Mouse (Mus musculus) ES-E14 (cell line): Measurements from ENCODE around the gene Acy3. TPM values are rescaled to one million over a fixed set of nuclear protein-coding genes. Genes with fewer than 3 reads are reported as not detected.
"Not testable (repeated sequence)": the region's sequence is repeated elsewhere in the genome, so short reads cannot be mapped to it uniquely, and the experiment has no call there.

Source experiments
- DNase-seq: peaks from one replicate; pipeline ENCODE4 v3.0.0-alpha.2; 2013; ENCODE audit warnings: low read depth, low spot score
- H3K27ac ChIP-seq: 2 replicates; pipeline ENCODE4 v1.5.1; 2012; ENCODE audit warnings: low read depth, mild to moderate bottlenecking, low read length, moderate library complexity, mixed read lengths; ENCODE audit not compliant: poor library complexity, insufficient read depth, severe bottlenecking
- H3K36me3 ChIP-seq: 2 replicates; pipeline ENCODE4 v1.6.1; 2012; ENCODE audit warnings: mild to moderate bottlenecking, low read length, moderate library complexity, mixed read lengths; ENCODE audit not compliant: control insufficient read depth, poor library complexity, insufficient read depth, severe bottlenecking
- H3K4me1 ChIP-seq, 2 experiments: fragments of 150-350 bp in 1 of 2; sonication (generic) in 1 of 2; 2 replicates each; pipeline ENCODE4 v1.6.1; 2012; ENCODE audit warnings: low read length in 2 of 2, mild to moderate bottlenecking in 1 of 2, mixed read lengths in 1 of 2; ENCODE audit not compliant: control insufficient read depth in 2 of 2, insufficient read depth in 2 of 2, poor library complexity in 1 of 2
- H3K4me3 ChIP-seq, 2 experiments: fragments of 150-350 bp in 1 of 2; sonication (generic) in 1 of 2; 2 replicates each; pipeline ENCODE4 v1.5.1; 2012; ENCODE audit warnings: low read length in 2 of 2, low read depth in 1 of 2, mild to moderate bottlenecking in 1 of 2, mixed read lengths in 1 of 2; ENCODE audit not compliant: insufficient read depth in 1 of 2, poor library complexity in 1 of 2, severe bottlenecking in 1 of 2
- H3K9ac ChIP-seq: 2 replicates; pipeline ENCODE4 v1.6.1; 2012; ENCODE audit warnings: low read depth, mild to moderate bottlenecking, low read length, mixed read lengths; ENCODE audit not compliant: poor library complexity, insufficient read depth, severe bottlenecking
- H3K9me3 ChIP-seq: fragments of 150-350 bp; sonication (generic); 2 replicates; pipeline ENCODE4 v1.6.1; 2012; ENCODE audit warnings: low read depth, mild to moderate bottlenecking, low read length; ENCODE audit not compliant: control insufficient read depth, insufficient read depth
- CHD2 ChIP-seq: IDR thresholded peaks from 2 replicates; pipeline ENCODE4 v1.6.1; 2014; ENCODE audit warnings: mild to moderate bottlenecking, low read depth, low read length, inconsistent platforms
- HCFC1 ChIP-seq: IDR thresholded peaks from 2 replicates; pipeline ENCODE4 v1.6.1; 2012; ENCODE audit warnings: low read length, inconsistent platforms, borderline replicate concordance; ENCODE audit not compliant: insufficient read depth
- MAFK ChIP-seq: IDR thresholded peaks from 2 replicates; pipeline ENCODE4 v1.6.1; 2014; ENCODE audit warnings: mild to moderate bottlenecking, low read depth, low read length, inconsistent platforms; ENCODE audit not compliant: insufficient read depth
- ZC3H11A ChIP-seq: IDR thresholded peaks from 2 replicates; pipeline ENCODE4 v1.6.1; 2012; ENCODE audit warnings: low read depth, mild to moderate bottlenecking, inconsistent platforms, low read length, borderline replicate concordance
- ZNF384 ChIP-seq: IDR thresholded peaks from 2 replicates; pipeline ENCODE4 v1.6.1; 2012; ENCODE audit warnings: low read depth, low read length, inconsistent platforms
- in situ Hi-C, 2 experiments: fragments of 600-800 bp; cut with MboI; formaldehyde crosslinking; loops; one replicate each; pipeline ENCODE4 v1.15.1; 2025; ENCODE audit warnings: low sequenced_read_pairs in 2 of 2, inconsistent platforms in 1 of 2; ENCODE audit not compliant: unreplicated experiment in 2 of 2
- total RNA-seq: library from RNA; depleted of rRNA; stranded (reverse); fragments of 300-350 nt; gene quantifications from 2 replicates; pipeline ENCODE4 v1.2.3, GENCODE M21; 2012

The Acy3 gene
- total RNA-seq, 1 experiment, result 2.1 TPM

- in situ Hi-C loops, result no loop called here
- TF ChIP-seq ZNF384 (no peak), ZC3H11A (no peak)
- Histone ChIP-seq H3K4me3 (no peak overlapping the region), H3K36me3 (no peaks in the 10 kb centered on the region), H3K9ac (no peak overlapping the region), H3K4me1 (no peaks in the 10 kb centered on the region), H3K27ac (no peak overlapping the region), H3K9me3 (no peaks in the 10 kb centered on the region)
- no peak for DNase-seq
These were observed 27.3 kb upstream of the Acy3 start for GRCm38 (mm10) chr19:3959030-3959429.

GRCm38 (mm10) chr19:3960211-3960610 is 26.2 kb upstream of the Acy3 start:
- no peak overlapping the region for H3K4me3 ChIP-seq
- TF ChIP-seq ZNF384, result no peak
- TF ChIP-seq CHD2, result no peak
- TF ChIP-seq ZC3H11A, result no peak
- TF ChIP-seq HCFC1, result no peak
- TF ChIP-seq MAFK, result no peak
- H3K27ac ChIP-seq, result no peak overlapping the region
- H3K36me3 ChIP-seq, result no peaks in the 10 kb centered on the region
- no peak overlapping the region for H3K9ac ChIP-seq
- no peaks in the 10 kb centered on the region for H3K4me1 ChIP-seq
- in situ Hi-C loops, result no loop called here
- H3K9me3 ChIP-seq, result no peaks in the 10 kb centered on the region
- DNase-seq, result no peak

GRCm38 (mm10) chr19:3961805-3962204 is 24.6 kb upstream of the Acy3 start:
- H3K4me3 ChIP-seq, H3K4me1 ChIP-seq, H3K9me3 ChIP-seq, in situ Hi-C loops, DNase-seq, H3K9ac ChIP-seq, H3K27ac ChIP-seq, H3K36me3 ChIP-seq: not testable (repeated sequence)

- no peak overlapping the region for H3K9ac ChIP-seq
- no peak for TF ChIP-seq CHD2
- no peak for TF ChIP-seq ZC3H11A
- TF ChIP-seq HCFC1, result no peak
- TF ChIP-seq MAFK, result no peak
- TF ChIP-seq ZNF384, result no peak
- H3K4me3 ChIP-seq, result no peak overlapping the region
- H3K27ac ChIP-seq, result no peak overlapping the region
- H3K9me3 ChIP-seq, result no peaks in the 10 kb centered on the region
- peak; percentile 42 for DNase-seq
- H3K36me3 ChIP-seq, result no peaks in the 10 kb centered on the region
- in situ Hi-C loops, result no loop called here
- H3K4me1 ChIP-seq, result no peaks in the 10 kb centered on the region
These were observed 23.9 kb upstream of the Acy3 start for GRCm38 (mm10) chr19:3962469-3962868.

DNA sequence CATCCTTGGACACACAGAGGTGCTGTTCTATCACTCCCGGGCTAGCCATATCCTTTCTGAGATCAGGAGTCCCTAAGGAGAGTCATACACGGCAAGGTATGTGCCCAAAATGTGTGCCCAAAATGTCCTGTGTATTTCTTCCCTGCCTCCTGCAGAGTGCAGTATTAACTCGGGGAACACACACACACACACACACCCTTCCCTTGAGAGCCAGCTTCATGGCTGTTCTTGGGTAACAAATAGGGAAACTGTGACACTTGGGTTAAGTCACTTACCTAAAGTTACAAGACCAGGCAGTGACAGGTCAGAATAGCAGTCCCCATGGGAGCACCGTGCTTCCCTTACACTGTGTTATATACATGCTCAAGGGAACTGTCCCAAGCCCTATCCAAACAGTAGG is 22.3 kb upstream of the Acy3 start:
- in situ Hi-C loops, result no loop called here

More for the DNA sequence above, 22.3 kb upstream of the Acy3 start:
- no peaks in the 10 kb centered on the region; a peak in 1 of 4 replicates for H3K4me1 ChIP-seq
- H3K9ac ChIP-seq, result no peak overlapping the region
- H3K27ac ChIP-seq, result no peak overlapping the region
- H3K9me3 ChIP-seq, result no peaks in the 10 kb centered on the region
- DNase-seq, result no peak
- H3K36me3 ChIP-seq, result no peaks in the 10 kb centered on the region
- H3K4me3 ChIP-seq, result no peak overlapping the region
- TF ChIP-seq ZNF384 (no peak), HCFC1 (no peak), ZC3H11A (no peak), MAFK (no peak), CHD2 (no peak)
